Mouse (Mus musculus) urinary bladder, postnatal 4 days (tissue): ENCODE data around the gene Far2.

ENCODE experiments used
- DNase-seq, 2 experiments: peaks; one replicate each; pipeline ENCODE4 v3.0.0; 2021 to 2022; ENCODE audit warnings: low spot score in 2 of 2

Gene Far2

GRCm38 (mm10) chr6:148218235-148219076 is 171.4 kb downstream of the Far2 start:
- no peak for DNase-seq

- no peak for DNase-seq
These were observed 175.6 kb downstream of the Far2 start for GRCm38 (mm10) chr6:148222686-148223085.

- DNase-seq, result no peak
These were observed 180.5 kb downstream of the Far2 start for GRCm38 (mm10) chr6:148227542-148227941.
